Mouse (Mus musculus) embryonic facial prominence, embryonic 13.5 days (tissue): ENCODE results near the gene Ltb. TPM values are rescaled to one million over a fixed set of nuclear protein-coding genes. Genes with fewer than 3 reads are reported as not detected.

Experiments used
- ATAC-seq: fragments of 200-750 bp; cut with Nextera tagmentation; 2 replicates; pipeline ENCODE4 v1.8.0; 2017; ENCODE audit warnings: low read depth; ENCODE audit not compliant: insufficient number of reproducible peaks, insufficient read depth, low FRiP score, low TSS enrichment
- H3K27ac ChIP-seq: fragments of 300-500 bp; sonication (generic); 2 replicates; pipeline ENCODE4 v1.5.1; 2015; ENCODE audit warnings: moderate library complexity, mild to moderate bottlenecking, inconsistent platforms
- H3K27me3 ChIP-seq: fragments of 300-500 bp; sonication (generic); 2 replicates; pipeline ENCODE4 v1.6.1; 2015; ENCODE audit warnings: mild to moderate bottlenecking, inconsistent platforms
- H3K36me3 ChIP-seq: fragments of 300-500 bp; sonication (generic); 2 replicates; pipeline ENCODE4 v1.6.1; 2015; ENCODE audit warnings: mild to moderate bottlenecking, inconsistent platforms
- H3K4me1 ChIP-seq: fragments of 300-500 bp; sonication (generic); 2 replicates; pipeline ENCODE4 v1.6.1; 2015; ENCODE audit warnings: inconsistent platforms
- H3K4me2 ChIP-seq: fragments of 300-500 bp; sonication (generic); 2 replicates; pipeline ENCODE4 v1.6.1; 2015; ENCODE audit warnings: moderate library complexity, mild to moderate bottlenecking, inconsistent platforms
- H3K4me3 ChIP-seq: fragments of 300-500 bp; sonication (generic); 2 replicates; pipeline ENCODE4 v1.5.1; 2015; ENCODE audit warnings: mild to moderate bottlenecking, inconsistent platforms
- H3K9ac ChIP-seq: fragments of 300-500 bp; sonication (generic); 2 replicates; pipeline ENCODE4 v1.6.1; 2015; ENCODE audit warnings: mild to moderate bottlenecking, inconsistent platforms
- H3K9me3 ChIP-seq: fragments of 300-500 bp; sonication (generic); 2 replicates; pipeline ENCODE4 v1.6.1; 2016; ENCODE audit warnings: inconsistent platforms
- WGBS: fragments of 180-500 bp; shearing (Covaris S2); methylation state at CpG from one replicate; pipeline ENCODE4 v1.1.7; 2015; ENCODE audit warnings: mixed read lengths; 5-methylcytosine and 5-hydroxymethylcytosine counted together
- polyA plus RNA-seq: library from polyadenylated mRNA; unstranded; fragments of >200 nt; fragmentation: Nextera tagmentation; extraction: Ambion mirVana; gene quantifications from 2 replicates; pipeline ENCODE4 v1.2.1, GENCODE M21; 2015

Ltb gene
- polyA plus RNA-seq, 1 experiment from 2014 or later: 2.1 TPM

DNA sequence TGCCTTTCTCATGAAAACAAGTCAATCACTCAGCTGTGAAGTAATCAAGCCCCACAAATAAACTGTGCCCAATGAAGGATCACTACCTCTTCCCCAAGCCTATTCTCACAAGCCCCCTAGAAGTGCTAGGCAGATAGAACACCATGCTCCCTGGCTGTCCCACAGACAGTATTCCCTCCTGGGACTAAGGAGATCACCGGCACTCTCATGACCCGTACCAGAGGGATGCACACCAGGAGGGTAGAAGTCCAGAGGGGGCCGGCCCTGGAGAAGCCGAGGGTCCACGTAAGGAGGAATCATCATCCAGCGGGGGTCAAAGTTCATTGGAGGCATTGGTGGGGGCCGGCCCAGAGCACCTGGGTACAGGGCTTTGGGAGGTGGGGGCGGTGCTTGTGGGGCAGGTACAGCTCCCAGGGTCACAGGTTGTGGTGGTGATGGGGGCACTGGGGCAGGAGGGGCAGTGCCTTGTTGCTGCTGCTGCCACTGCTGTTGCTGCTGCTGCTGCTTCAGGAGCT is 36.5 kb upstream of the Ltb start:
- H3K4me3 ChIP-seq: no peak overlapping the region
- H3K27ac ChIP-seq: no peak overlapping the region
- no peaks in the 10 kb centered on the region for H3K27me3 ChIP-seq
- H3K9ac ChIP-seq: no peak overlapping the region
- WGBS: 90% methylated on average over 8 of the region's 8 CpGs
- no peaks in the 10 kb centered on the region for H3K9me3 ChIP-seq
- H3K4me1 ChIP-seq: peaks cover 35% of the 10 kb centered on the region
- ATAC-seq: no peak
- peaks cover 100% of the 10 kb centered on the region for H3K36me3 ChIP-seq
- no peak overlapping the region for H3K4me2 ChIP-seq

GRCm38 (mm10) chr17:35158850-35159593 is 35.2 kb upstream of the Ltb start:
- ATAC-seq: no peak
- H3K4me3 ChIP-seq: no peak overlapping the region
- no peak overlapping the region for H3K4me2 ChIP-seq
- no peaks in the 10 kb centered on the region for H3K27me3 ChIP-seq
- H3K9me3 ChIP-seq: no peaks in the 10 kb centered on the region
- peaks cover 90% of the 10 kb centered on the region for H3K36me3 ChIP-seq
- peaks cover 36% of the 10 kb centered on the region for H3K4me1 ChIP-seq
- H3K27ac ChIP-seq: no peak overlapping the region
- WGBS: 91% methylated on average over 16 of the region's 16 CpGs
- no peak overlapping the region for H3K9ac ChIP-seq

DNA sequence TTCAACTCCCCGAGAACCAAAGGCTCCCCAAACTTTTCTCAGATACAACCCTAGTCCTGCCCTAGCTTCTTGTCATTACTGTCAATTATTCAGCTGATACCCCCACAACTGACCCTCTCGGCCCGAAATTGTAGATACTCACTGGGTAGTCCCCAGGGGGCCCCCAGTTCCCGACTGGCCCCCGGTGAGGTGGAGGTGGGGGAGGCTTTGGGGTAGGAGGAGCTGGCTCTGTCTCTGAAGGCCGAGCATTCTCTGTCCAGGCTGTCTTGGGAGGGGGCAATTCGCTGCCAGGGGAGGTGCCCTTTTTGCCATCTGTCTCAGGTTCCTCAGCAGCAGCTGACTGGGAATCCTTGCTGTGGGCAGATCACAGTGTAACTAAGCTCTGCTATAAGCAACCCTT is 34.6 kb upstream of the Ltb start:
- Histone ChIP-seq H3K36me3 (peaks cover 84% of the 10 kb centered on the region), H3K27me3 (no peaks in the 10 kb centered on the region), H3K9ac (no peak overlapping the region), H3K27ac (no peak overlapping the region), H3K9me3 (no peaks in the 10 kb centered on the region), H3K4me3 (no peak overlapping the region), H3K4me2 (no peak overlapping the region), H3K4me1 (peaks cover 30% of the 10 kb centered on the region)
- no peak for ATAC-seq
- 85% methylated on average over 7 of the region's 7 CpGs for WGBS

DNA sequence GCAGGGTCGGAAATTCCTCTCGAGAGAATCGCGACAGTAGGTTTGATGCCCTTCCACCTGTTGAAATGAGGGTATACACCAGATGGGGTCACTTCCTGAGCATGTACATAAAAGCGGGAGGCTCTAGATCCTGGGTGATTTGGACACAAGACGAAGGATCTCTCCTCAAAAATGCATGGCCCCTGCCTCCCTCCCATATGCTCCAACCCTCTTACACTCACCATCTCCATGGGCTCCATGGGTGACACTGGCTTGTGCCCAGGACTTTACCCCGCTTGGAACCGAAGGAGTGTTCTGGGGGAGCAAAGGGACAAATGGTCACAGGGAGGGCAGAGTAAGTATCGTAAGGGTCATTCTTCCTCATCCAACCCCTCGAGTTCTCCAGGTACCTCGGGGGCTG is 32.8 kb upstream of the Ltb start:
- H3K4me1 ChIP-seq: peaks cover 24% of the 10 kb centered on the region
- no peaks in the 10 kb centered on the region for H3K27me3 ChIP-seq
- WGBS: 86% methylated on average over 11 of the region's 11 CpGs
- ATAC-seq: no peak
- no peak overlapping the region for H3K27ac ChIP-seq
- H3K36me3 ChIP-seq: peaks cover 66% of the 10 kb centered on the region
- H3K4me2 ChIP-seq: no peak overlapping the region
- no peak overlapping the region for H3K4me3 ChIP-seq
- H3K9me3 ChIP-seq: no peaks in the 10 kb centered on the region
- H3K9ac ChIP-seq: peak overlapping the region; percentile 100; the same call in 1 of the 2 replicates

DNA sequence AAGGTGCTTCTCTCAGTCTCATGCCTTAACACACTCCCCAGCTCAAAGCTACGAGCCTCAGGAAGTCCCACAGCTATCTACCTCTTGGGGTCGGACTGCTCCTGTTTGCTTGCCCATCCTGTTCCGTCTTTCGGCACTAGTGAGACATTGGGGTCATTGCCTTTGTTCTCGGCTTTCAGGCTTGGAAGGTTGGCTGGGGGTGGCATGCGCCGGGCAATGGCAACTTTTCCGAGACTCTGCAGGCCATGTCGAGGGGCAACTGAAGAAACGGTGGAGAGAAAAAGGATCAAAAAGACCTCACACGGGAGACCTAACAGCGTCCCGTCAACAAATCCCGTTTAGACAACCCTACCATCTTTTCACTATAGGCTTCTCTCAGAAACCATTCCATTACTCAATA is 32.1 kb upstream of the Ltb start:
- Histone ChIP-seq H3K27ac (no peak overlapping the region), H3K4me1 (peaks cover 27% of the 10 kb centered on the region), H3K4me2 (peak overlapping the region; percentile 94), H3K4me3 (peak overlapping the region; percentile 99), H3K36me3 (peaks cover 59% of the 10 kb centered on the region), H3K27me3 (no peaks in the 10 kb centered on the region), H3K9ac (peak overlapping the region; percentile 100), H3K9me3 (no peaks in the 10 kb centered on the region)
- no peak for ATAC-seq
- WGBS: 74% methylated on average over 14 of the region's 14 CpGs

GRCm38 (mm10) chr17:35162730-35163129 is 31.5 kb upstream of the Ltb start:
- Histone ChIP-seq H3K27me3 (no peaks in the 10 kb centered on the region), H3K36me3 (peaks cover 53% of the 10 kb centered on the region), H3K27ac (no peak overlapping the region), H3K4me2 (peak overlapping the region; percentile 94), H3K4me3 (peak overlapping the region; percentile 99), H3K9me3 (no peaks in the 10 kb centered on the region), H3K4me1 (peaks cover 27% of the 10 kb centered on the region), H3K9ac (peak overlapping the region; percentile 100)
- WGBS: 35% methylated on average over 12 of the region's 12 CpGs
- ATAC-seq: no peak

DNA sequence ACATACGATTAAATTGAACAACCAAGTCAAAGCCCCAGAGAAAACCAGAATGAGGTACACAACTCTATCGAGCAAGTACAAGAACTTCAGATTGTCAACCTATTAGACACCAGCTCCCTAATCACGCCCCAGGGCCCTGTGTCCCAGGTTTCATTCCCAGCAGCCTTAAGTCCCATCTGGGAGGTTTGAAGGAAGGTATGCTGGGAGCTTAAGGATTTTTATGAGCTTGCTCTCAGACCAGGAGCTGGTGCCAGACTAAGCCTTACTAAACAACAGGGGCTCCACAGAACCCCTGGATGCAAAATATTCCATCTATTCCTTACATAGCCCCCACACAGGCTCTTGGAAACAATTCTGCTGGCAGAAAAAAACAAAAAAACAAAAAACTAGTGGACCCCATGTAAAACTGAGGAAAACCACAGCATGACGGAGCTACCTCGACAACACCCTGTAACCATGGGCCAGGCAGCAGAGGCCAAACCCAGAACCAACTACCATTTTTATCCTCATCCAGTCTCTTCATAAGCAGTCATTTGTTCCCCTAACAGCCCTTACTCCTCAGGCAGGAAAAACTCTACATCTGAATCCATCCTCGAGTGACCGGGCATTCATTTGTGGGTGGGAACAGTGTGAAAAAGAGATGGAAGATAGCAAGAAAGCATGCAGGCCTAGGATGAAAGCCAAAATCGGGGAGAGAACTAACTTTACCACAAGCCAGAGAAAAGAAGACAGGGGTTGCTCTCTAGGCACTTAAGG is 30.7 kb upstream of the Ltb start:
- H3K27ac ChIP-seq: peak overlapping the region; percentile 98
- no peaks in the 10 kb centered on the region for H3K27me3 ChIP-seq
- H3K4me3 ChIP-seq: peak overlapping the region; percentile 99
- peaks cover 45% of the 10 kb centered on the region for H3K36me3 ChIP-seq
- no peaks in the 10 kb centered on the region for H3K9me3 ChIP-seq
- peak overlapping the region; percentile 94 for H3K4me2 ChIP-seq
- peaks cover 27% of the 10 kb centered on the region for H3K4me1 ChIP-seq
- no peak for ATAC-seq
- WGBS: 9% methylated on average over 8 of the region's 8 CpGs
- peak overlapping the region; percentile 100 for H3K9ac ChIP-seq

GRCm38 (mm10) chr17:35164218-35164567 is 30.0 kb upstream of the Ltb start:
- H3K4me2 ChIP-seq: peak overlapping the region; percentile 94
- H3K4me3 ChIP-seq: peak overlapping the region; percentile 99
- peaks cover 38% of the 10 kb centered on the region for H3K36me3 ChIP-seq
- peak overlapping the region; percentile 100 for H3K9ac ChIP-seq
- peaks cover 27% of the 10 kb centered on the region for H3K4me1 ChIP-seq
- no peaks in the 10 kb centered on the region for H3K9me3 ChIP-seq
- WGBS: under 1% methylated on average over 28 of the region's 28 CpGs
- ATAC-seq: no peak
- peak overlapping the region; percentile 98 for H3K27ac ChIP-seq
- no peaks in the 10 kb centered on the region for H3K27me3 ChIP-seq

- peak; percentile 96 for ATAC-seq
- peaks cover 27% of the 10 kb centered on the region for H3K4me1 ChIP-seq
- H3K36me3 ChIP-seq: peaks cover 32% of the 10 kb centered on the region
- no peaks in the 10 kb centered on the region for H3K27me3 ChIP-seq
- no peaks in the 10 kb centered on the region for H3K9me3 ChIP-seq
- peak within 1 kb of the TSS; percentile 94 for H3K4me2 ChIP-seq
- H3K4me3 ChIP-seq: peak within 1 kb of the TSS; percentile 99
- H3K27ac ChIP-seq: peak within 1 kb of the TSS; percentile 98
- peak within 1 kb of the TSS; percentile 100 for H3K9ac ChIP-seq
- under 1% methylated on average over 75 of the region's 89 CpGs for WGBS
Observed at GRCm38 (mm10) chr17:35164568-35165450, 29.4 kb upstream of the Ltb start, which contains the start of gene Prrc2a. Prrc2a (minus strand) TSS chr17:35164897.

DNA sequence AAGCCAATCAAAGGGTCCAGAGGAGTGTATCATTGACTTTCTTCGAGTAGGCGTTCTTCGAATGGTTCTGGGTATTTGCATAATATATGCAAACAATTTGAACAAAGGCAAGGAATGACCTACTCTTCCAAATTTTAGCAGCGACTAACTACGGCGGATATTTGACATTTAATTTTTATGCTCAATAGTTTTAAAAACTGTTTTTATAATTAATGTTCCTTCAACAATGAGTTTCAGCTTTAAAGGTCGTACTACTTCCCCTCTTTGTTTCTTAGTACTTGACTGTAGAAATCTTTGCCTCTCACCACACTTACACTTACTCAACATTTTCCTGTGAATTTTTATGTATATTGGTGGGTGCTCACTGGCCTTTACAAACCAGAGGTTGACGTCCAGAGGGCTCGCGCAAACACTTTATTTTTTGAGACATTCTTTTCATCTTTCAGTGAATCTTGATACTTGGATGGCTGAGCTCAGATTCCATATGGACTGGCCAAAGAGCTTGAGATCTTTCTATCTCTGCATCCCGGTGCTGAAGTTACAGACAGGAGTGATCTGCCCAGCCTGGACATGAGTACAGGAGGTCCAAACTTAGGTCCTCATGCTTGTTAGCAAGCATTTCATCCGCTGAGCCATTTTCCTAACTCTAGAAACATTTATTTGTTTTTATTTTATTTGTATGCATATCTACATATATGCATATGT is 28.6 kb upstream of the Ltb start:
- 21% methylated on average over 12 of the region's 12 CpGs for WGBS
- ATAC-seq: peak; percentile 84; the same call in 1 of the 2 replicates
- H3K9ac ChIP-seq: peak overlapping the region; percentile 73
- H3K27ac ChIP-seq: peak overlapping the region; percentile 98
- H3K4me3 ChIP-seq: peak overlapping the region; percentile 99
- H3K36me3 ChIP-seq: peaks cover 24% of the 10 kb centered on the region
- no peaks in the 10 kb centered on the region for H3K27me3 ChIP-seq
- peaks cover 27% of the 10 kb centered on the region for H3K4me1 ChIP-seq
- no peaks in the 10 kb centered on the region for H3K9me3 ChIP-seq
- H3K4me2 ChIP-seq: peak overlapping the region; percentile 64
